Mouse (Mus musculus) lung, adult 2 months (tissue): ENCODE results near the gene Nr5a1. TPM values are rescaled to one million over a fixed set of nuclear protein-coding genes. Genes with fewer than 3 reads are reported as not detected.

Experiments used
- DNase-seq: peaks from one replicate; pipeline ENCODE4 v3.0.0; 2022
- H3K4me1 ChIP-seq: fragments of 200-500 bp; 2 replicates; pipeline ENCODE4 v1.6.1; 2011; ENCODE audit warnings: low read length; ENCODE audit not compliant: control insufficient read depth, insufficient read depth
- H3K4me3 ChIP-seq: fragments of 200-500 bp; replicated peaks from 2 replicates; pipeline ENCODE3; 2011; ENCODE audit warnings: low read depth, mild to moderate bottlenecking, control low read depth, low read length; ENCODE audit errors: extremely low read depth
- CTCF ChIP-seq: fragments of 200-500 bp; IDR thresholded peaks from 2 replicates; pipeline ENCODE4 v1.5.1; 2011; ENCODE audit warnings: mild to moderate bottlenecking, low read length, control low read depth; ENCODE audit not compliant: insufficient read depth
- POLR2A ChIP-seq: fragments of 200-500 bp; IDR thresholded peaks from 2 replicates; pipeline ENCODE4 v1.6.1; 2011; ENCODE audit warnings: low read depth, mild to moderate bottlenecking, control low read depth, low read length, borderline replicate concordance; ENCODE audit errors: extremely low read depth
- WGBS: fragments of 180-500 bp; shearing (Covaris S2); methylation state at CpG from one replicate; pipeline ENCODE4 v1.1.7; 2018; 5-methylcytosine and 5-hydroxymethylcytosine counted together
- polyA plus RNA-seq: library from polyadenylated mRNA; depleted of rRNA; stranded (reverse); fragments of >200 nt; gene quantifications from 2 replicates; pipeline ENCODE4 v1.2.3, GENCODE M21; 2012

The Nr5a1 gene
- polyA plus RNA-seq, 1 experiment: 0.04 TPM

DNA sequence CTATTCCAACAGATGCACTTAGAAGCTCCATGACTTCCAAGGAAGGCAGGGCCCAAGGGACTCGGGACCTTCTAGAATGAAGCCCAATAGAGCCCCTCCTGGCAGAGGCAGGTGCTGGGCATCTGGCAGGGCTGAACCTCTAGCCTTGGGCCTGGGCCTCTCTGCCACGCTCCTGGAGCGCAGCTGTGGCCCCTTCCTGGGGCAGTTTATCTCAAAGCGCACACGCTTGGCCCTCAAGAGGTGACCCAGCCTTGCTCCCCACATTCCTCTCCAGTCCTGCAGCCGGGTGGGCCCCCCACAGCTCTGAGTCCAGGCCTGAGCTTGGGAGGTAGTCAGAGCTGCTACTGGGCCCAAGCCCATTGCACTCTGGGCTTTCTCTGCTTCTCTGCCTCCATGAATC lies 5.0 kb upstream of the Nr5a1 start:
- no peak for TF ChIP-seq CTCF
- TF ChIP-seq POLR2A: no peak
- 73% methylated on average over 6 of the region's 6 CpGs for WGBS
- DNase-seq: no peak
- no peaks in the 10 kb centered on the region for H3K4me1 ChIP-seq
- H3K4me3 ChIP-seq: no peak overlapping the region

DNA sequence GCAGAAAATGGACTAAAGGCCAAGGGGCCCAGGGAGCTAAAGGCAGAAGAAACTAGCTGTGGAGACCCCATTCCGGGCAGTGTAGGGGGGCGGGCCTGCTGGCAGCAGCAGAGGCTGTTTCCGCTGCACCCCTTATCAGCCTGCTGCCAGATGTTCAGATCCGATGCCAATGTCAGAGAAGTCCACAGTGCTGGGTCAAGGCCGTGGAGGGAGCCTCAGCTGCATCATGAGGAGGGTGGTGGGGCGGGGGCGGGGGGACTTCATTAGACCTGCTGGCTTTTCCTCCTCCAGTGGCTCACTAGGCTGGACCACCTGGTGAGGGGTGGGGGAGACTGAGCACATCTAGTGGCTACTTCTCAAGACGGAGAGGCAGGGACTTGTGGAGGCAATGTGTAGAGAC lies 4.3 kb upstream of the Nr5a1 start:
- Histone ChIP-seq H3K4me1 (no peaks in the 10 kb centered on the region), H3K4me3 (no peak overlapping the region)
- no peak for TF ChIP-seq POLR2A
- no peak for TF ChIP-seq CTCF
- DNase-seq: no peak
- WGBS: 43% methylated on average over 8 of the region's 8 CpGs

DNA sequence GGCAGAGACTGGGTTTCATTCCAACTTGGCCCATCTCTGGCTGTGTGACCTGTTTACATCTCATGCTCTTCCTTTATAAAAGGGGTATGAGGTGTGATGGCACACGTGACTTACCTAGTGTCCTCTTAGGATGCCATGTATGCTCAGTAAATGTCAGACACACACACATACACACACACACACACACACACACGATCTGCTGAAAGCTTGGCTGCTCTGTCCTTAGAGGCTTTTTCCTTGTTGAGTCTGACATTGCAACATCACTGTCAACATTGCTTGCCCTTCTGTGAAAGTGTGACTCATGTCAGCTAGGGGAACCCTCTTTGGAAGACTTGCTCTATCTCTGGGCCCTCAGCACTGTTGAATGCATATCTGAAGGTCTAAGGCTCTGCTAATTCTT lies 3.1 kb upstream of the Nr5a1 start:
- no peak overlapping the region for H3K4me3 ChIP-seq
- TF ChIP-seq CTCF (no peak), POLR2A (no peak)
- DNase-seq: no peak
- no peaks in the 10 kb centered on the region for H3K4me1 ChIP-seq
- WGBS: 56% methylated on average over 2 of the region's 2 CpGs

DNA sequence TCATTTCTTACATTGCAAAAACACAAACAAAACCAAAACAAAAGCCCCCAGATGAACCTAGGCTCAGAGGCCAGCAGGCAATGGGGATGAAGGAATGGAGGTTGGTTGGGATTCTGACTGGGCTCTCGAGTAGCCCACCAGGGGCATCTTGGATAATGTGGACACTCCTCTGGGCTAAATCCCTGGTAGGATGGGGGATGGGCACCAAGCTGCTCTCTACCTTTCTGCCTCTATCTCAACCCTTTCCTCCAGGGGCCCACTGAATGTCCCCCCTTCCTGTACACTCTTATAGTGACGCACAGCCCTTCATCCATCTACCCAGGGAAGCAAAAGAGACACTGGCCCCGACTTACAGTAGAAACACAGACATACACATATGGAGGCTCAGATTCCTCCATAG lies 746 bp downstream of the Nr5a1 start:
- DNase-seq: no peak
- whole genome bisulfite sequencing: 88% methylated on average over 3 of the region's 3 CpGs
- Histone ChIP-seq H3K4me1 (peaks cover 3% of the 10 kb centered on the region), H3K4me3 (no peak overlapping the region)
- TF ChIP-seq POLR2A: no peak
- no peak for TF ChIP-seq CTCF

DNA sequence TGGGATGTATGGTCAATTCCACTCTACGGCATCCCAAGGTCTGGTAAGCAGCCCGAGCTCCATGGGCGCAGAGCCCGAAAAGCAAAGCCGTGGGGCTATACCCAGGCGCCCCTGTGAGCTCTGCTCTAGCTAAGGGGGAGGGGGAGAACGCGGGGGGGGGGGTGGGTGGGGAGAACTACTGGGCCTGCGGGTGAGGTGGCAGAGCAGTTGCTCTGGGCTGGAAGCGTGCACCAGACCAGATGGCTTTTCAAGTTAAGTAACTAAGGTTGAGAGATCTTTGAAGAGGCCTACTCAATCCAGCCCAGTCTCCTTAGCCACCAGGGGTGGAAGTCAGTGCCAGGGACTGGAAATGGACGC lies 1.6 kb downstream of the Nr5a1 start:
- WGBS: 50% methylated on average over 11 of the region's 11 CpGs
- no peak for DNase-seq
- H3K4me3 ChIP-seq: no peak overlapping the region
- TF ChIP-seq POLR2A (no peak), CTCF (no peak)
- peaks cover 3% of the 10 kb centered on the region for H3K4me1 ChIP-seq

DNA sequence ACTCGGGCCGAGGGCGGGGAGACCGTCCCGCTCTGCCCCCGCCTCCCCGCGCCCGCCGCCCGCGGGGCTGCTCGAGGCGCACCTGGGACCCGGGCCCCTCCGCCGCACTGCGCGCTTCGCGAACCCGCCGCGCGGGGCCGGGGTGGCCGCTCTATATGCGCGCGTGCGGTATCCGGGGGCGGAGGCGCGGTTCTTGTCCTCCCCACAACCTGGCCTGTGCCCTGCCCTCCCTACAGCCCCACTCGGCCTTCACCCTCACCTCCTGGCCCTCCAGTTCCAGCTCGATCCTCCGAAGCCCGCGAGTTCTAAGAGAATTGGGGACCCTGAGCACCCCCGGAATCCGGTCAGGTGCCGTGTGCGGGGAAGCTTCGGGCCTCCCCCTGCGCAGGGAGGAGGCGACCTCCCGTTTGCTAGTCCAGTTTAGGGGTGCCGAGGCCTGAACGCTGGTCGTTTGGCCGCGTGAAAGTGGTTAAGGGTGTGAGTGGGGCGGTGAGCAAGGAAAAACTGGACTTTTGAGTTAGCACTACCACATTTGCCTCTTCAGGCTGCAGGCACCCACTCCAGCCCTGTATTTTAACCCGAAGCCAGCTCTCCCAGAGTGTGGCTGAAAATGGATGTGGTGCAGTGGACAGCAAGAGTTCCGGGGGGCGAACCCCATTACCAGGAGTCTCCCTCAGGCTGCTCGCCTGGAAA lies 2.1 kb downstream of the Nr5a1 start:
- WGBS: 11% methylated on average over 58 of the region's 58 CpGs
- TF ChIP-seq CTCF (no peak), POLR2A (no peak)
- no peak for DNase-seq
- Histone ChIP-seq H3K4me3 (no peak overlapping the region), H3K4me1 (peaks cover 3% of the 10 kb centered on the region)

DNA sequence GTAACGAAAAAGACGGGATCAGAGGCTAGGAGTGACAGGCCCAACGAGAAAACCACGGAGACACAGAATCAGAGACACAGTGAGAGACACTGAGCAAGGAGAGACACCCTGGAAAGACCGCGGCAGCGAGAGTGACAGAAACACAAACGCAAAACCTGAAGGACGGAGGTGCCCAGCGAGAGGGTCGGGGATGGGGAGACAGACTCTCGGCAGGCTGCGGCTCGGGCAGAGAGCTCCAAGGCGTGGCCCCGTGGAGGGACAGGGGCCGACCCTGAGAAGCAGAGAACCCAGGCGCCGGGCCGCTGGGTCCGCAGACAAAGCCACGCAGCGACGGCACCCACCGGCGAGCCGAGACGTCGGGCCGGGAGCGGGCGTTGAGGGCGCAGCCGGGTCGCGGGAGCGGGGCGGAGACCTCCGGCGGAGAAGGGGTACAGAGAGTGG lies 2.9 kb downstream of the Nr5a1 start:
- H3K4me1 ChIP-seq: peaks cover 3% of the 10 kb centered on the region
- H3K4me3 ChIP-seq: no peak overlapping the region
- no peak for TF ChIP-seq POLR2A
- DNase-seq: peak; percentile 12
- WGBS: 5% methylated on average over 40 of the region's 40 CpGs

DNA sequence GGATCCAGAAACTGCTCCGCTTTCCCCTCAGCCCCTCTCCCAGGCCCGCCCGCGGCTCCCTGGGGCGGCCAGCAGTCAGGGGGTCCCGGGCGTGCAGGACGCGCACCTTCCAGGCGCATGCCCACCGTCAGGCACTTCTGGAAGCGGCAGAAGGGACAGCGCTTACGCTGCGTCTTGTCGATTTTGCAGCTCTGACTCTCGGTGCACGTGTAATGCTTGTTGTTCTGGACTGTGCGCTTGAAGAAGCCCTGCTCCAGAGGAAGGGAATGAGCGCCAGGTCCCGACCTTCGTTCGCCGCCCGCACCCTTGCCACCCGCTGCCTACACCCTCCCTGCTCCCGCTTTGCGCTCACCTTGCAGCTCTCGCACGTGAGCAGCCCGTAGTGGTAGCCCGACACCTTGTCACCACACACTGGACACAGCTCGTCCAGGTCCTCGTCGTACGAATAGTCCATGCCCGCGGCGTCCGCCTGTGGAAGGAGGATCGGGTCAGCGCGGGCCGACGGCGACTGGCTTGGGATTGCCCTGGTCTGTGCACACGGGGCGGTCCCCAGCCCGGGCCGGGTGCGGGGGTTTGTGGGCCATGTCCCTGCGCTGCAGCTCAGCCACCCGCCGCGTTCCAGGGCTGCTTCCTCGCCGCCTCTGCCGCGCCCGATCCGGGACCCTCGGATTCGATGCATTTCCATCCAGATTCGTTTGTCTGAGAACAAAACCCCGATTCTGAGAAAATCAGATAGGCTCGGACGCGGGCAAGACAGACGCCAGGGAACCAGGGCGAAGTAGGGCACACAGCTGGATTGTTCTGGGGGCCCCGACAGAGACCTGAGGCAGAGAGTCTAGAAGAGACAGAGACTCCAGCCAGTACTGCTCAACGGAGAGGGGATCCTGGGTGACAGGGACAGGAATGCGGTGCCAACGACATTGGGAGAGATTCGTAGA lies 3.8 kb downstream of the Nr5a1 start:
- no peak overlapping the region for H3K4me3 ChIP-seq
- 4% methylated on average over 75 of the region's 75 CpGs for WGBS

DNA sequence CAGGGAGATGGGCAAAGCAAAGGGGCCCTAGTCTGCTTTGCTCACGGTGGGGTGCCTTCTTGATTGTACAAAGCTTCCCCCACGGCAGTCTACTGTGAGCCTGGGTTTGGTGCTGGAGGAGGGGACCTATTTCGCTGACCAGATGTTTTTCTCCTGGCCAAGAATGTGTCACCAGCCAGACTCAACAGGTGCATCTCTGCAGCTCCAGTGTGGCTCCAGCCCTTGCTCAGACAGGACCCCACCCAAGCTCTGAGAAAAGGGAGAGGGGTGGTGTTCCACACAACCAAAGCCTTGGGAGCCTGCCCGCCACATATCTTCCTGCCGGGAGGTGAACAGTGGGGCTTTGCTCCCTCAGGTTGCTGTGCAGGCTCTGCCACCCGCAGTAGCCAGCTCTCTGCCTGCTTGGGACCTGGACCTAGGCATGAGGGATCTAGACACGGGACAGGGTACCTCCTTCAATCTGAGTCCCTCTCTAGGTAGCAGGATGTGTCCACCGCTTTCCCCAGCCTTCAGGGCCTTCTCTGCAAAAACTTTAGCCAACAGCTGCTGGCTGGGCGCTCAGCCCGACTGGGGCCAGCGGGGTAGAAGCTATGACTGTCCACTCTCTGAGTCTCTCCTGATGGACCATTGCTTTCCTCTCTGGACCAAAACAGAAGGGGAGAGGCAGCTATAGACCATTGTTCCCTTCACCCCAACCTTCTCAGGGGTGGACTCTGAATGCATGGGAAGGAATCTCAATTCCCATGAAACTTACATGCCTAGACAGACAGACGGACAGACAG lies 5.2 kb downstream of the Nr5a1 start:
- TF ChIP-seq POLR2A (no peak), CTCF (no peak)
- 44% methylated on average over 12 of the region's 12 CpGs for WGBS
- DNase-seq: no peak

More for the DNA sequence above, 3.8 kb downstream of the Nr5a1 start:
- peaks cover 3% of the 10 kb centered on the region for H3K4me1 ChIP-seq
- DNase-seq: peak; percentile 25
- no peak for TF ChIP-seq POLR2A
- no peak for TF ChIP-seq CTCF

More for the DNA sequence above, 5.2 kb downstream of the Nr5a1 start:
- Histone ChIP-seq H3K4me3 (no peak overlapping the region), H3K4me1 (peaks cover 3% of the 10 kb centered on the region)
